In the genomic region with DNA sequence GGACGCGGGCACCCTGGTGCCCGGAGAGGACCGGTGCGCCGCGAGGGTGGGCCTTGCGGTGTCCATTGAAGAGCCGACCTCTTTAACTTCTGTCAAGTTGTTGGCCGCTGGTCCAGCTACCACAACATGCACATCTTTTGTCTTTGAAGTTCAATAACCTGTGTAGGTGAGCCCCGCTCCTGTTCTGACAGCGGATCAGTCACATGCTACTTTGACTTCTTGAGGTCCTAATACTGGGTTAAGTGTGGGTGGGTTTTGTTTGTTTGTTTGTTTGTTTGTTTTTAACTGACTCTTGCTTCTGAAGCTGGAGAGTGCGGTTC, we compare ENCODE assay signal across 7 mouse cellular contexts. TPM values are rescaled to one million over a fixed set of nuclear protein-coding genes. Genes with fewer than 3 reads are reported as not detected.
DNase-seq lines count a peak whose midpoint lies in the region; ATAC-seq lines count a peak whose summit lies in the region.

No protein-coding gene starts in this region.

- peak overlapping the region; percentile 90 for H3K27ac ChIP-seq in embryonic facial prominence, embryonic 13.5 days
- H3K27ac ChIP-seq in limb, embryonic 11.5 days (replicated peaks; ENCODE audit: low read depth, low read length): peak overlapping the region; percentile 87; the same call in 1 of the 2 replicates
- peak overlapping the region; percentile 89 for H3K27ac ChIP-seq in stomach, embryonic 14.5 days (ENCODE audit: low read length)

- peaks cover 9% of the 10 kb centered on the region for H3K36me3 ChIP-seq in megakaryocyte, embryonic 14.5 days (replicated peaks; ENCODE audit: low read length)
- H3K36me3 ChIP-seq in embryonic facial prominence, embryonic 13.5 days: peaks cover 5% of the 10 kb centered on the region
- no peaks in the 10 kb centered on the region for H3K36me3 ChIP-seq in limb, embryonic 11.5 days (ENCODE audit: control insufficient read depth, insufficient read depth, low read length)
- H3K36me3 ChIP-seq in stomach, embryonic 14.5 days (ENCODE audit: control insufficient read depth, insufficient read depth, low read length): peaks cover 4% of the 10 kb centered on the region

- no peaks in the 10 kb centered on the region for H3K27me3 ChIP-seq in megakaryocyte, embryonic 14.5 days (replicated peaks)
- no peaks in the 10 kb centered on the region for H3K27me3 ChIP-seq in embryonic facial prominence, embryonic 13.5 days
- H3K27me3 ChIP-seq in limb, embryonic 11.5 days (ENCODE audit: control insufficient read depth, insufficient read depth, low read length): no peaks in the 10 kb centered on the region
- H3K27me3 ChIP-seq in stomach, embryonic 14.5 days (ENCODE audit: control insufficient read depth, insufficient read depth, low read length): no peaks in the 10 kb centered on the region

- no peaks in the 10 kb centered on the region for H3K9me3 ChIP-seq in megakaryocyte, embryonic 14.5 days
- no peaks in the 10 kb centered on the region for H3K9me3 ChIP-seq in embryonic facial prominence, embryonic 13.5 days
- H3K9me3 ChIP-seq in limb, embryonic 11.5 days (ENCODE audit: control insufficient read depth, low read length): no peaks in the 10 kb centered on the region
- no peaks in the 10 kb centered on the region for H3K9me3 ChIP-seq in stomach, embryonic 14.5 days (ENCODE audit: control insufficient read depth, low read depth, low read length)

- no peak for ATAC-seq in megakaryocyte, adult 5-6 weeks (ENCODE audit: poor library complexity, severe bottlenecking)
- ATAC-seq in embryonic facial prominence, embryonic 13.5 days (ENCODE audit: insufficient number of reproducible peaks, insufficient read depth, low FRiP score, low TSS enrichment, low read depth): no peak; the same call in 1 of the 2 replicates
- no peak for ATAC-seq in limb, embryonic 11.5 days (ENCODE audit: insufficient number of reproducible peaks, low FRiP score, low TSS enrichment, low read depth)
- no peak for ATAC-seq in stomach, embryonic 14.5 days (ENCODE audit: insufficient number of reproducible peaks, insufficient read depth, low FRiP score, low read depth)

- DNase-seq in limb, embryonic 11.5 days (ENCODE audit: low spot score): no peak
- DNase-seq in cerebellum, postnatal 14 days: no peak
- no peak for DNase-seq in kidney, postnatal 14 days

- H3K4me2 ChIP-seq in embryonic facial prominence, embryonic 13.5 days: peak overlapping the region; percentile 86
- H3K4me2 ChIP-seq in limb, embryonic 11.5 days (ENCODE audit: low read depth, severe bottlenecking): peak overlapping the region; percentile 84
- H3K4me2 ChIP-seq in stomach, embryonic 14.5 days (replicated peaks; ENCODE audit: low read depth, low read length): peak overlapping the region; percentile 52

- H3K4me3 ChIP-seq in megakaryocyte, embryonic 14.5 days (replicated peaks): peak overlapping the region; percentile 99
- H3K4me3 ChIP-seq in embryonic facial prominence, embryonic 13.5 days: peak overlapping the region; percentile 98
- peak overlapping the region; percentile 93 for H3K4me3 ChIP-seq in limb, embryonic 11.5 days (ENCODE audit: low read depth, low read length)
- peak overlapping the region; percentile 98 for H3K4me3 ChIP-seq in stomach, embryonic 14.5 days (ENCODE audit: low read depth, low read length)

- WGBS in embryonic facial prominence, embryonic 13.5 days: 3% methylated on average over 13 of the region's 13 CpGs
- under 1% methylated on average over 13 of the region's 13 CpGs for WGBS in limb, embryonic 11.5 days
- 1% methylated on average over 13 of the region's 13 CpGs for WGBS in stomach, embryonic 14.5 days

- peak overlapping the region; percentile 91 for H3K9ac ChIP-seq in embryonic facial prominence, embryonic 13.5 days
- H3K9ac ChIP-seq in limb, embryonic 11.5 days (ENCODE audit: low read length): peak overlapping the region; percentile 85
- peak overlapping the region; percentile 68 for H3K9ac ChIP-seq in stomach, embryonic 14.5 days (replicated peaks; ENCODE audit: low read depth, low read length)

- peaks cover 59% of the 10 kb centered on the region for H3K4me1 ChIP-seq in megakaryocyte, embryonic 14.5 days
- peaks cover 26% of the 10 kb centered on the region for H3K4me1 ChIP-seq in embryonic facial prominence, embryonic 13.5 days
- H3K4me1 ChIP-seq in limb, embryonic 11.5 days (ENCODE audit: control insufficient read depth, insufficient read depth, low read length): peaks cover 7% of the 10 kb centered on the region
- H3K4me1 ChIP-seq in stomach, embryonic 14.5 days (ENCODE audit: control insufficient read depth, insufficient read depth, low read length): peaks cover 6% of the 10 kb centered on the region; the same call in 1 of the 2 replicates

RNA-seq across cellular contexts. Expression of a gene that starts 0.6 kb away (rescaled TPM):
- 40.4 and 184 TPM in 2 replicates for polyA plus RNA-seq in megakaryocyte, embryonic 14.5 days (2012; ENCODE audit: insufficient read depth, low replicate concordance)
- 19.5 and 25.3 TPM in 2 replicates for total RNA-seq in megakaryocyte, adult 5-6 weeks (2015)
- total RNA-seq in megakaryocyte, adult 5-6 weeks (2017): 11.5 and 14.0 TPM in 2 replicates
- polyA plus RNA-seq in embryonic facial prominence, embryonic 13.5 days (2015; fragmentation: Nextera tagmentation; extraction: Ambion mirVana): 58.4 and 58.9 TPM in 2 replicates
- 44.0 and 57.9 TPM in 2 replicates for polyA plus RNA-seq in limb, embryonic 11.5 days (2014; fragmentation: Nextera tagmentation; extraction: Ambion mirVana)
- 50.7 and 51.0 TPM in 2 replicates for polyA plus RNA-seq in stomach, embryonic 14.5 days (2014; fragmentation: Nextera tagmentation; extraction: Ambion mirVana)

RNA-seq across cellular contexts. Expression of a gene that starts 4.0 kb away (rescaled TPM):
- 2.2 and 7.0 TPM in 2 replicates for polyA plus RNA-seq in megakaryocyte, embryonic 14.5 days (2012; ENCODE audit: insufficient read depth, low replicate concordance)
- 16.6 and 19.9 TPM in 2 replicates for total RNA-seq in megakaryocyte, adult 5-6 weeks (2015)
- 34.5 and 36.5 TPM in 2 replicates for total RNA-seq in megakaryocyte, adult 5-6 weeks (2017)
- polyA plus RNA-seq in embryonic facial prominence, embryonic 13.5 days (2015; fragmentation: Nextera tagmentation; extraction: Ambion mirVana): 90.4 and 92.3 TPM in 2 replicates
- polyA plus RNA-seq in limb, embryonic 11.5 days (2014; fragmentation: Nextera tagmentation; extraction: Ambion mirVana): 100 and 104 TPM in 2 replicates
- polyA plus RNA-seq in stomach, embryonic 14.5 days (2014; fragmentation: Nextera tagmentation; extraction: Ambion mirVana): 91.6 and 100 TPM in 2 replicates

RNA-seq across cellular contexts. Expression of a gene that starts 46.5 kb away (rescaled TPM):
- polyA plus RNA-seq in megakaryocyte, embryonic 14.5 days (2012; ENCODE audit: insufficient read depth, low replicate concordance): 4.6 and 45.2 TPM in 2 replicates
- total RNA-seq in megakaryocyte, adult 5-6 weeks (2015): 89.6 and 94.6 TPM in 2 replicates
- 78.7 and 94.6 TPM in 2 replicates for total RNA-seq in megakaryocyte, adult 5-6 weeks (2017)
- polyA plus RNA-seq in embryonic facial prominence, embryonic 13.5 days (2015; fragmentation: Nextera tagmentation; extraction: Ambion mirVana): 267 and 281 TPM in 2 replicates
- polyA plus RNA-seq in limb, embryonic 11.5 days (2014; fragmentation: Nextera tagmentation; extraction: Ambion mirVana): 268 and 273 TPM in 2 replicates
- 271 and 280 TPM in 2 replicates for polyA plus RNA-seq in stomach, embryonic 14.5 days (2014; fragmentation: Nextera tagmentation; extraction: Ambion mirVana)

RNA-seq across cellular contexts. Expression of a gene that starts 48.5 kb away (rescaled TPM):
- 0.46 TPM in 1 of 2 replicates, not detected in the other for polyA plus RNA-seq in megakaryocyte, embryonic 14.5 days (2012; ENCODE audit: insufficient read depth, low replicate concordance)
- total RNA-seq in megakaryocyte, adult 5-6 weeks (2015): 8.3 and 11.1 TPM in 2 replicates
- total RNA-seq in megakaryocyte, adult 5-6 weeks (2017): 22.1 and 26.3 TPM in 2 replicates
- 16.1 and 16.5 TPM in 2 replicates for polyA plus RNA-seq in embryonic facial prominence, embryonic 13.5 days (2015; fragmentation: Nextera tagmentation; extraction: Ambion mirVana)
- 17.4 and 18.2 TPM in 2 replicates for polyA plus RNA-seq in limb, embryonic 11.5 days (2014; fragmentation: Nextera tagmentation; extraction: Ambion mirVana)
- polyA plus RNA-seq in stomach, embryonic 14.5 days (2014; fragmentation: Nextera tagmentation; extraction: Ambion mirVana): 19.4 and 21.7 TPM in 2 replicates

Comparison
In these comparisons a context has a peak if more than half of its experiments do, and no peak if none do; other contexts are left out.
1. RNA of a gene that starts 4.0 kb away (polyA plus RNA-seq): 100 to 104 TPM in limb, embryonic 11.5 days, 91.6 to 100 TPM in stomach, embryonic 14.5 days and 90.4 to 92.3 TPM in embryonic facial prominence, embryonic 13.5 days; 2.2 to 7.0 TPM in megakaryocyte, embryonic 14.5 days; every median in the first group is over 10 times any median in the second.
2. Peak in every context shown above with its lines, with median percentiles within 50 percentile points of each other: H3K4me3 ChIP-seq, H3K27ac ChIP-seq, H3K4me2 ChIP-seq and H3K9ac ChIP-seq.